Mouse (Mus musculus) right cerebral cortex, adult 18-20 months (tissue): ENCODE measurements around the gene Ubald1.

Experiments
- DNase-seq: peaks from one replicate; pipeline ENCODE4 v3.0.0; 2022; ENCODE audit warnings: mixed read lengths

The Ubald1 gene

DNA sequence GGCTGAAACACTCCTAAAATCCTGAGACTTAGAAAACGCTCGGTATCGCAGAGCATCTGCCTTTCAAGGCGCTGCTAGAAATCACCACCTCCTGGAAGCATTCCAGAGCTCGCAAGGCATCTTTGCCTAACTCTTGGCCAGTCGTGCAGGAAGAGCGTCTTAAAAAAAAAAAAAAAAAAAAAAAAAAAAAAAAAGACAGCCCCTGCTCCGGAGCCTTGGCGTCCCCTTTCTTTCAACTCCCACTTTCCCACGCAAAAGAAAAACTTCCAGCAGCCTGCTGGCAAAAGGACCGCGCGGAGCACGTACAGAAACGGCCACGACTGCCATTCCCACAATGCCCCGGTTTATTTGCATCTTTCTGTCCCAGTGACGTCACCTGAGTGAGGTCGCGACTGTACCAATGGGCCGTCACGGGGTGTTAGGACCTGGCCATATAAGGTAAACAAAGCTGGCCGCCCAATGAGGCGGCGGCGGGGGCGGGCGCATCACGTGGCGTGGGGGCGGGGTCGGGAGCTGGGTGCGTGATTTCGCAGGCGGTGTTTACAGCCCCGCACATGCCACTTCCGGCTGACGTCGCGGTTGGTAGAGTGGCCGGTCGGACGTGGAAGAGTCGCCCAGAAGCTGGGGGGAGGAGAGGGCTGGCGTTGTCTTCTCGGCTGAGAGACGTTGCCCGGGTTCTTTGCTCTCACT is at the start of gene Ubald1:
Gene Ubald1 (minus strand): TSS at position 180 of the 690 bp plus-strand sequence.
- DNase-seq: peak; percentile 99

DNA sequence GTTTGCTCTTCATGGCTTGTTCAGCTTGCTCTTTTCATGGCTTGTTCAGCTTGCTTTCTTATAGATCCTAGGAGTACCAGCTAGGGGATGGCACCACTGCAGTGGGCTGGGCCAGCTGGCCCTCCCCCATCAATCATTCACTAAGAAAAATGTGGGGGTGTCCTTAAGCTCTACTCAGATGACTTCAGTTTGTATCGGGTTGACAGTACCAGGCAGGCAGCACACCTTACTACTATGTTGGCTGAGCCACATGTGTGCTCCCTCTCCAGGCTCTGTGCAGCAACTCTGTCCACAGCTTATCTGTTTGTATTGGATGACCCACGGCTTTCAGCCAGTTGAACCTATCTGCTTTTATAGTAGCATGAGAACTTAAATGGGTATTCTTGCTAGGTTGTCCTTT is 48.4 kb upstream of the Ubald1 start:
- DNase-seq: no peak

DNA sequence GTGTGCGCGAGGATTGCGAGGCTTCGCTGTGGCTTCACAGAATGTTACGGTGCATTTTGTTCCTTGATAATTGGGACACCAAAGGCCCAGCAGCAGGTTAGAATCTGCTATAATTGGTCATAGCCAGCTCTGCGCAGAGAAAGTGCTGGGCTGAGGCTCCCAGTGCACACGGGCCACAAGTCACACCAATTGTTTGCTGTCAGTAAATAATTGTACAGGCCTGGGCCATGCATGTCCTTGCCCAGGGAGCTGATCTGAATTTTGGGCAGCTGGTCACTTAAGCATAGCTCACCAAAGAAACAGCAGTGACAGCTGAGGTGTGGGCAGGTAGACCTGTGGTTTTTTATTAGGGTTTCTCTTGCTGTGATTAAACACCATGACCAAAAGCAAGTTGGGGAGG is 47.9 kb upstream of the Ubald1 start:
- DNase-seq: no peak

DNA sequence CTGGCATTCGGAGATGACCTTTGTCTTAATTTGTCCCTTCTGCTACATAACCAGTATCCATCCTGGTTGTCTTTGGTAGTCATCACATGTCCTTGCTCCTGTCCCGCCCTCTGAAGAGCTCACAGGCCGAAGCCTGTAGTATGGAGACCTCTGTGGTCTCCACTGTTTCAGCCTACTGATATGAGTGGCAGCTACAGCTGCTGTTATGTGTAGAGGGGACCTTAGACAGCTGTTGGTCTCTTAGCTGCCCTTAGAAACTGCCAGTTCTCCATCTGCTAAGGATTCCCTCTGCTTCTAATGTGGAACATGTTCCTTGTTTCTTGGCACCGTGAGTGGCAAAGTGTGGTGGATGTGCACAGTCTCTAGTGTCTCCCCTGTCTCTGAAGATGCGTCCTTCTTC is 43.9 kb upstream of the Ubald1 start:
- no peak for DNase-seq

DNA sequence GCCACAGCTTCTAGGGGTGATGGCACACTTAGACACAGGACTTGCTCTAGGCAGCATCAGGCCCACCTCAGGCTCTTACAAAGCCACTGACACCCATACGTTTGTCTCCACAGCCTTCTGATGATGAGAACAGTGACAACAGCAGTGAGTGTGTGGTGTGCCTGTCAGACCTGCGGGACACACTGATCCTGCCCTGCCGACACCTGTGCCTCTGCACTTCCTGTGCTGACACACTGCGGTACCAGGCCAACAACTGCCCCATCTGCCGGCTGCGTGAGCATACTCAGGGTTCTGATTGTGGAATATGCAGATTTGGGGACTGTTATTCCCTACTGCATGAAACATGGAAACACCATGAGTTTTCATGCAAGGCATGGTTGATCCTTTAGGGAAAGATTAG is 42.4 kb upstream of the Ubald1 start:
- no peak for DNase-seq

DNA sequence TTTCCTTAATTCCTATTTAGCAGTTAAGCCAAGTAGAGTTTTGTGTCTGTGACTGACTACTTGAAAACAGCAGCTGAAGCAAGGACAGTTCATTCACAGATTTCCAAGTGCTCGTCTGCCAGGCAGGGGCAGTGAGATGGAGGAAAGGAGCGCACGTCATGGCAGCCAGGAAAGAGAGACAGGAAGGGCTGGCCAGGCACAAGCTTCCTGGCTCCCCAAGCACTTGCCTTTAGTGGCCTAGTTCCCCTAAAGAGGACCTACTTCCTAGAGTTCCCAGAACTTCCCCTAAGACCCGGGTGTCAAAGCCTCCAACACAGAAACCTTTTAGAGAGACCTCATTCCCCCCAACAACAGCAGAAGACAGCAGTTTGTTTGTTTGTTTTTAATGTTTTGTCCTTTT is 40.4 kb upstream of the Ubald1 start:
- no peak for DNase-seq

DNA sequence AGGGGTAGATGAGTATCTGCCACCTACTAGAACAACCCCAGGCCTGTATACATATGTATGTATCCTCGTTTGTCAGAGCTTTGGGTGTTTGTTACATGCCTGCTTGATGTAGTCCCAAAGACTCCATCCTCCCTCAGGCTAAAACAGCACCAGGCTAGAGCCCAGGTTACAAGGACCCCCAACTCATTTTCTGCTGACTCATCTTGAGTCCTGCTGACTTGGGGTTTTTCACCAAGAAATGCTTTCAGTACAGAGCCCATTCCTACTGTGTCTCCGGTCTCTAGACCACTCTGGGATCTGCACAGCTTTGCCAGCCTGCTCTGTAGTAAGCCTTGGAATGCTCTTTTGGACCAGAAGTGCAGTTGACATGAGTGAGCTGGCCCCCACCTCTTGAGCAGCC is 36.5 kb upstream of the Ubald1 start:
- DNase-seq: no peak

DNA sequence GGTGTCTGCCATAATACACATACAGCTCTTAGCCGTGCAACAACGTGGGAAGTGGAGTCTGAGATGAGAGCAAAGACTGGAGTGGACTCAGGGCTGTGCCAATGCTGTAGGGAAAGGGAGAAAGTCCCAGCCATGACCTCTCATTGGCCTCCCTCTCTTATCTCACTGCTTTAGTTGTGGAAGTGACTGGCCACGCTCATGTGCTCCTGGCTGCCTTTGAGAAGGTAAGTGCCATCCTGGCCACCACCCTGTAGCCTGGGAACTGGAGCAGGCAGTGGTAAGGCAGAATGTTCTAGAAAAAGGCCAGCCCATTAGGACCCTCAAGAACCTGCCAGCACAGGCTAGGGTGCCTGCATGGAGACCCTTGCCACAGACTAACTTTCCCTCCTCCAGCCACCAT is 35.8 kb upstream of the Ubald1 start:
- no peak for DNase-seq

DNA sequence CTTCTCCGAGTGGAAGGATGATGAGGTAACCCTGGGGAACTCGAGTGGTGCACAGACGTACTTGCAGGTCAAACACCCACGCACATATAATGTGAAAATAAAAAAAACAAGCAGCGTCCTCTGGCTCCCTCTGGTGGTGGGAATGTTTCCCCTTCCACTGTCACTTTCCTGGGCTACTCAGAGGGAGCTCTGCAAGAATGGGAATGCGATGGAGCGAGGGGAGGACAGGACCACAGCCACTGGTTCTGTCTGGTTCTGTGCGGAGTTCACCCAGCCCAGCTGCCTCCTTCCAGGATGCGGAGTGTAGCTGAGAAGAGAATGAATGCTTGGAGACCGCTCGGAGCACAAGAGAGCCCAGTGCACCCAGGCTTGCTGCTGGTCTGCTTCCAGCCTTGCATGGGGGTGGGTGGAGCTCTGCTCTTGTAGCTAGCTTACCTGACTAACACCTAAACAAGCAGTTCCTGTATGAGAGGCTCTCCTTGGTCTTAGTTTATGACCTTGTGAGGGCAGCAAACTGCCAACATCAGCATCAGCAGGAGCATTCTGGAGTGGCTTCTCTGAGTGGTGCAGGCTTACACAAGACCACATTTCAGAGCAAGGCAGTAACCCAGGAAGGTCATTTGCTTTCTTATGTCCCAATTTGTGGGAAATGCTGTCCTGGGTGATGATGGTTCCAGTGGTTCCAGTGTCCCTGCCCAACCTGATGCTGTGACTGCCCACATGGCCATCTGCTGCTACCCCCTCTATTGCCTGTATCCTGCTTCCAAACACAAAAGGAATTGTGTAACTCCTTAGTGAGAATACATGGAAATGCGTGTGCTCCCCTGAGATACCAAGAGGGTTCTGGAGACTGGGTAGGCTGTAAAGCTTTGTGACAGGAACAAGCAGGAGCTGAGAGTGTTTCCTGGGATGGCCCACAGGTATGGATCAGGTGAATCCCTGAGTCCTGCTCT is 33.9 kb upstream of the Ubald1 start:
- DNase-seq: peak; percentile 88

DNA sequence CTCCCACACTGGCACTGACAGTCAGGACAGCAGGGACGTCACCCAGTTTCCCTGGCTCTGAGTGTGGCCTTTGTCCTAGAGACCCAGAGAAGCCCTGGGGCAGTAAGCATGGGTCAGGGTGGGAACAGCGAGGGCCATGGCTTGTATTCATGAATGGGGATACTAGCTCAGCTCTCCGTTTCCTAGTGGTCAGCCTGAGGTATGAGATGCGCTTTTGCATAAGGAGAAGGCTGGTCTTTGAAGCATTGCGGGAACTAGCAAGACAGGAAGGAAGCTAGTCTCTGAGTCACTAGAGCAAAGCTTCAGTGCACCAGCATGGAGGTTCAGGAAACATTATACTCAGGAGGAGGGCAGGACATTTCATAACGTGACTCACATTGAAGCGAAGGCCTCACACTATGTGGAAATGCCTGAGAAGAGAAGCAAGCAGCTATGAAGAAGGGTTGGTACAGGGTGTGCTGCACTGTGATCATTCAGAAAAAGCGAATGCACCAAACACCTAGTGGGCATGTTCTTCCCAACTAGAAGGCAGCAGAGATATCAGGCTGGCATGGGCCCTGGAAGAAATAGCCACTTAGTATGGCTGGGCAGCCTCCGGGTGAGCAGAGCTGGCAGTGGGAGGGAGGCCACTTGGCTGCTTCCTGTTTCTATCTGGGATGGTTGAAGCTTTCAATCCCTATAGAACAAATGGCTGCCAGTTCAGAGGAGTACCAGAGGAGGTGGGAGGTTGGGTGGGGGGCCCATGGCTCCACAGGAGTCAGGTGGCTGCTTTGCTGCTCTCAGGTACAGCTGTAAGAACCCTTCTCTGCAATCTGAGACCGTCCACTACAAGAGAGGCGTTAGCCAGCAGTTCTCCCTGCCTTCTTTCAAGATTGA is 33.0 kb upstream of the Ubald1 start:
- DNase-seq: no peak

DNA sequence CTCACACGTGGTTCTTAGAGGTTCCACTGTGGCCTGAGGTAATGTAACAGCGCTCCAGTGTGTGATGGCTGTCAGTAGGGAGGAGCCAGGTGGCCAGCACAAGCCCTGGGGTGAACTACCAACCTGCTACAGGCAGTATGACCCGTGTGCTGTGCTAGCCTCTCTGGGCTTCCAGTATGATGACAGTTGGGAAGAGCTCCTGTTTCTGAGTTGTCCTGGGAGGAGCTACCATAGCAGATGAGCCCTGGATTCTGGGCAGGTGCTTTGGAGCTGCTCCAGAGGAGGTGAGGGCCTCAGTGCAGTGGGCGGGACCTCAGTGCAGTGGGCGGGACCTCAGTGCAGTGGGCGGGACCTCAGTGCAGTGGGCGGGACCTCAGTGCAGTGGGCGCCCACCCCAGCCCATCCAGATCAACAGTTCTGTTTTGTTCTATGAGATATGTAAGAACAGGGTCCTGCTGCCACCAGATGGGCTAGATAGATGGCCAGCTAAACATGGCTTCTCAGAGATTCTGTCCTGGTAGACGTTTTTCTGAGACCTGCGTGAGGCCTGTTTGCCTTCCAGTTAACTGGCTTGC is 32.0 kb upstream of the Ubald1 start:
- DNase-seq: no peak

DNA sequence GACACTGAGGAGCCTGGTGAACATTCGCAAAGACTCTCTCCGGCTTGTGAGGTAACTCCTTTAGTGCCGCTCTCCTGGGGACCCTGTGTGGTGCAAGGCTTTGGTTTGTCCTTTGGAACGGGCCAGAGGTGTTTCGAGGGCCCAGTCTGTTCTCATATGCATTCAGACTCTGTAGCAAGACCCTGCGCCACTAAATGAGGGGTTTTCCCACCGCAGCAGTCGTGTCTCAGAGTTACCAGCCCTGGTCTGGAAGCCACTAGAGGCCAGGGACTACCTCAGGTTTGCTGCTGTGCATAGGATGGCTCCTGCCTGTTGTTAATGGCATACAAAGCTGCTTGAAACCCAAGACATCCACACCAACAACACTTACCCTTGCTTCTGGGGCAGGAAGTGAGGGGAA is 30.6 kb upstream of the Ubald1 start:
- no peak for DNase-seq

DNA sequence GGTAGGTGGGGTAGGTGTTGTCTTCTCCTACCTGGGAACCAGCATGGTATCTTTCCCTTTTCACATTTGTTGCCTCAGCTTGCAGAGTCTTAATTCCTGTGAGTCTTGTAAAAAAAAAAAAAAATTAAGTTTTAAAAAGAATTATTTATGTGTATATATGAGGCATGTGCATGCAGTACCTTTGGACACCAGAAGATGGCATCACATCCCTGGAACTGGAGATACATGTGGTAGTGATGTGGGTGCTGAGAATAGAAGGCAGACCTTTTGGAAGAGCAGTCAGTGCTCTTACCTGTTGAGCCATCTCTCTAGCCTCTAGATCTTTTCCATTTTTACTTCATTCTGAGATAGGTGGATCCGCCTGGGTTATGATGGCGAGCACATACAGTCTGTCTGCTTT is 29.6 kb upstream of the Ubald1 start:
- no peak for DNase-seq

DNA sequence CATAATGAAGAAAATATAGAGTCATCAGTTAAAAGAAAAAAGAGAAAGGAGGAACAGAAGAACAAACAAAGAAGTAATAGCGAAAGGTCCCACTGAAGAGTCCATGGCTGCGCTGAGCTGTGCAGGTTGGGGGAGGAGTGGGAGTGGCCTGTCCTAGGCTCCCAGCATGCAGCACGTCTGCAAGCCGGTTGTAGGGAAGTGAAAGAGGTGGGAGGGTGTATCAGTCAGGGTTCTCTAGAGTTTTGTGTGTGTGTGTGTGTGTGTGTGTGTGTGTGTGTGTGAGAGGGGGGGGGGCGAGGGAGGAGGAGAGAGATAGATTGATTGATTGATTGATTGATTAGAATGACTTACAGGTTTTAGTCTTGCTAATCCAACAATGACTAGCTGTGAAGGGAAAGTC is 27.9 kb upstream of the Ubald1 start:
- no peak for DNase-seq

DNA sequence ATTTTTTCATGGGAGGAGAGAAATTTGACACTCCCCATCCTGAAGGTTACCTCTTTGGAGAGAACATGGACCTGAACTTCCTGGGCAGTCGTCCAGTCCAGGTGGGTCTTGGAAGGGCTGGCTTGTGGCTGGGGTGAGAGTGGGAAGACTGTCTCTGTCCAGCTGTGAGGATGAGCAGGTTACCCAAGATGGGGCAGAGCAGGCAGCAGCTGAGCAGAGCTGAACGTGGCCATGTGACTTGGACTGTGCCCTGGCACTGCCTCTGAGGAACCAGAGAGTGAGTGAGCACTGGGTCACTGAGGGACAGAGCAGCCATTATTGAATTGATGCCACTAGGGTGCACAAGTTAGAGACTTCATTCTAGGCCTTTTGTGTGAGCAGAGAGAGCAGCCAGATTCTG is 27.3 kb upstream of the Ubald1 start:
- DNase-seq: peak; percentile 42

DNA sequence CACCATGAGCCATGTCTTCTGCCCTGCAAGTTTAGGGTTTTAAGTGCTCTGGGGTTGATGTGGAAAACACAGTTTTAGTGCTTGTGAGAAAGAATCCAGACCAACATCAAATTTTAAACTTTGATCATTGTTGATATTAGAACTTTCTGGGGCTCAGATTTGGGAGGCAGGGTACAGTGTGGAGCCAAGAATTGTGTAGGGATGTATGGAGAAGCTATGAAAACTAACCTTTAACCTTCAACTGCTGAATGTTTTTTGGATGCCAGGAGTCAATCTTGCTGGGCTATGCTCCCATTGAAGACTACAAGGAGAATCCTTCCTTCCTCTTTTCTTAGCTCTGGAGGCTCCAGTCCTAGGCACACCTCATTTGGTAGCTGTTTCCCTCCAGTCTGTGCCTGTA is 26.4 kb upstream of the Ubald1 start:
- DNase-seq: no peak

DNA sequence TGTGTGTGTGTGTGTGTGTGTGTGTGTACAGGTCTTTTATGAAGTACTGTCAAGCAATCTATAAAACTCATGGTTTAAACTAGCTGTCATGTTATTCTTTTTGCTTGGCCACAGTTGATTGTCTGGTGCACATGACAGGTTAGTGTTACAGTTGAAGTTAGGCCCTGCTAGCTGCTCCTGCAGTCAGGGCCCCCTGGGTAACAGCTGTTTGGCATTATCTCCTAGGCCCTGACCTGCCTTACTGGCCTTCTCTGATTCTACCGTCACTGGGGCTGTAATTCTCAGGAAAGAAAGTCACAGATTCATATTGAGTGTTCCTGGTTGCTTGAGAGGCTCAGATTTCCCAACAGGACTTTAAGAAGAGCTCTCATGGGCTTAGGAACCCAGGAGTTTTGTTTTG is 25.5 kb upstream of the Ubald1 start:
- no peak for DNase-seq

DNA sequence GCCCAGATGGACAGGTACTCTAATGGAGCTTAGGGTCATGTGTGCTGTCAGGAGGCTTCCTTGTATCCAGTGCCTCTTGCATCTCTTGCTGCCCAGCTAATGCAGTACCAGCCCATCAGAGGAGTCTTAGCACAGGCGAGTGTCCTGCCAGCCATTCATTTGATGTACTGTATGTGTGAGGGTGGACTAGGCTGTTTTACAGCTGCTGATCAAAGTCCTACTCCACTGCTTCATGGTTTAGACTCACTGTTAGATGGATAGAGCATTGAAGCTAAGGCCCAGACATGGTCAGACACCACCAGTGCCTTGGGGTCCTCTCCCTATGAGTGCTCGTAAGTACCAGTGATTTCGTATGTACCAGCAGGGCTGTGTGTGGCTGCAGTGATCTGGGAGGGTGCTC is 24.8 kb upstream of the Ubald1 start:
- DNase-seq: no peak

DNA sequence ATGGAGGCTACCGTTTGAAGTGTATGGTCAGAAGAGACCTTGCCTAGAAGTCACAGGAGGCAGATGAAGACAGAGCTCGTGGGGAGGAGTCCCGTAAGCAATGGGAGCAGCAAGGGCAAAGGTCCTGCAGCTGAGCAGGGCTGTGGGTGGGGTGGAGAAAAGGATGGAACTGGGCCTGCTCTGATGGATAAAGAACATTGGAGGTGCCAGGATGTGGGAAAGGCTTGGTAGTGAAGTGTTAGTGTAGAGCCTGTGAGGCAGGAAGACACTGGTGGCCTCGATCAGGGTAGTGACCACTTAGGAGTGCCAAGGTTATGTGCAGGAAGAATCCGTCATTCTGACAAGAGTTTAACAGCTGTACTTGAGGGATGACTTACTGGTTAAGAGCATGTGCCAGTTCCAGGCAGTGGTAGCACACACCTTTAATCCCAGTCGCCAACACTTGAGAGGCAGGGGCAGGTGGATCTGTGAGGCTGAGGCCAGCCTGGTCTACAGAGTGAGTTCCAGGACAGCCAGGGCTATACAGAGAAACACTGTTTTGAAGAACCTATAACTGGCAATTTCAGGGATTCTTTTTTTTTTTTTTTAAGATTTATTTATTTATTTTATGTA is 23.5 kb upstream of the Ubald1 start:
- DNase-seq: no peak

DNA sequence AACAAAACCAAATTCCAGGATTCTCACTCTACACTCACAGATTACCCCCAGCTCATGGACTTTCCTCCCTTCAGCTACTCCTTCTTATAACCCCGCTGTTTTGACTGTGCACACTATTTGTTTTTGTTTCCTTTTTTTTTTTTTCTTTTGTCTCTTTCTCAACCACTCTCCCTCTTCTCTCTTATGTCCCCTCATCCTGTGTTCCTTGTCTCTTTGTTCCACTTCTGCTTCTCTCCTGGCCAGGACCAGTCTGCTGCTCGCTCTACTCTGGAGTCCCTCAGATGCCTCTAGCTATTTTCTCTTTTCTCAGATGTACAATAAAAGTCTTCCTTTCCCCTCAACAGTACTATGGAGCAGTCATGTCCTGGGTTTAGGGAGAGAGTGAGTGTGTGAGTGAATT is 22.3 kb upstream of the Ubald1 start:
- no peak for DNase-seq

DNA sequence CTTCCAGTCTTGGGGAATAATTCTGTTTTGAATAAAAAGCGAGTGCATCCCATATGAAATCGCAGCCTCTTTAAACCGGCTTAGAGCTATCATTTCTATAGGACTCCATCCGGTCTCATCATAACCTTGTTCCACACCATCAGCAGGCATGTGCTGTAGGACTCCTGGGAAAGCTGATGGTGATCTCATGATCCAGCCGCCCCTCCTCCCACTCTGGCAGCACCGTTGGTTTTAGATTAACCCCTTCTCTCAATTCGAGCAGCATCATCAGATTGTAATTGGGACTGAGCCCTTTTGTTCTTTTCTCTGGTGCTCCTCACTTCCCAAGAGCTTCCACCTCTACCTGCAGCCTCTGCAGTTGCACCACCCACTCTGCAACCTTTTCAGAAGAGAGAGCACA is 21.1 kb upstream of the Ubald1 start:
- no peak for DNase-seq

DNA sequence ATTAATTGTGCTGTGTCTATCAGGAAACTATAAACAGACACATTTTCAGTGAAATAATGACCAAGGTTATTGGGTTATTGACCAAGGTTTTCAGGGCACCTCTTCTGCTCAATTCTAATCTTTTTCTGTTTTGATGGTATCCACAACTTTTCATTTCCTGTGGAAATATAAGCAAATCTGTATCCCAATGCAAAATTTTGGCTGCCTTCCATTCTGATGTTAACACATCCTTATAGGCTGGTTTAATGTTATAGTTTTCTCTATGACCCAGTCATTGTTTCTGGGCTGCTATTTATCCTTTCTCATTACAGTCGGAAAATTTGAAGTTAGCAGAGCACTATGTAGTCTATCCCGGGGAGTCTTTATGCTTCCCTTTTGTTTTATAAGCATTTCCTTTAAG is 19.6 kb upstream of the Ubald1 start:
- no peak for DNase-seq

DNA sequence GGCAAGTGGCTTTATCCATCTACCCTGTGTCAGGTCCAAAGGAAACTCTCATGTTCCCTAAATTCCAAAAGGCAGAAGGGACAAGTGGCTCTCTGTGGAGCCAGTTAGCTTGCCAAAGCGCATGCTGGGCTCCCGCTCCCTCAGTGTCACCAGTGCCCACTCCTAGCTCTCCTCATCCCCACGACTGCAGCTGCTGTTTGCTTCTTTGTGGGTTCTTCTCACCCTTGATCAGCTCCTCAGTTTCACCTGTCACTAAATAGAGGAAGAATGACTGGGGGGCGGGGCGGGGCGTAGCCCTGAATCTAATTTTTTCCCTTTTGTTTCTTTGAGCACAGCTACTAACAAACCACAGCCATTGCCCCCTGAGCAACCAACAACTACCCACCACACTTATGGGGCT is 18.8 kb upstream of the Ubald1 start:
- DNase-seq: no peak
